Mouse (Mus musculus) erythroblast, embryonic 14.5 days (primary cell): ENCODE measurements around the gene Sphk2.

Source experiments
- GATA1 ChIP-seq: IDR thresholded peaks from 2 replicates; pipeline ENCODE4 v1.6.1; 2012; ENCODE audit warnings: low read length, inconsistent platforms, mixed read lengths
- TAL1 ChIP-seq: IDR thresholded peaks from 3 replicates; pipeline ENCODE4 v1.6.1; 2012; ENCODE audit warnings: low read length, inconsistent platforms, mixed read lengths

DNA sequence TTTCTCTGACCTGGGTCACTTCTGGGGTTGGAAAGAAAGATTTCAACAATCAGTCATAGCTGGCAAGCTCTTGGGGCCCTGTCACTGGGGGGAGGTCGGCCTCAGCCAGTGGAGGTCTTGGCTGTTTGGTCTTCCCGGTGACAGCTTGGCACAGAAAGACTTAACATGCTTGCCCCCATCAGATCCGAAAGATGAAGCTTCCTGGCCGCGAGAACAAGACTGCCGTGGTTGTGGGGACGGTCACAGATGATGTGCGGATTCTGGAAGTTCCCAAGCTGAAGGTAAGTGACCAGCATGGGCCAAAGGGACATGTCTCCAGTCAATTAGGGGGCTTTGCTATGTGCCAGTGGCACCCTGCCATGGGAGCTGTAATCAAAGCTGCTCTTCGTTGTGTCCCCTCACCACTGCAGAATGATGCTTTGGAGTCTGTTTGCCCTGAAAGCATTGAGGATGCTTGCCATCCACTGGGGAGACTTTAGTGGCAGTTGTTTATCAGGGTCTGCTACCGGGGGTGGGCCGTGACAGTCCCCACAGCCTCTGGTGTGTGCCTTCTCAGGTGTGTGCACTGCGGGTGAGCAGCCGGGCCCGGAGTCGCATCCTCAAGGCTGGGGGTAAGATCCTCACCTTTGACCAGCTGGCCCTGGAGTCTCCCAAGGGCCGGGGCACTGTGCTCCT is 2.1 kb upstream of the Sphk2 start:
- TF ChIP-seq TAL1 (no peak), GATA1 (no peak)
